Mouse (Mus musculus) erythroblast, embryonic 14.5 days (primary cell): ENCODE measurements around the gene 1190005I06Rik.

Experiments used
- GATA1 ChIP-seq: IDR thresholded peaks from 2 replicates; pipeline ENCODE4 v1.6.1; 2012; ENCODE audit warnings: low read length, inconsistent platforms, mixed read lengths
- TAL1 ChIP-seq: IDR thresholded peaks from 3 replicates; pipeline ENCODE4 v1.6.1; 2012; ENCODE audit warnings: low read length, inconsistent platforms, mixed read lengths

DNA sequence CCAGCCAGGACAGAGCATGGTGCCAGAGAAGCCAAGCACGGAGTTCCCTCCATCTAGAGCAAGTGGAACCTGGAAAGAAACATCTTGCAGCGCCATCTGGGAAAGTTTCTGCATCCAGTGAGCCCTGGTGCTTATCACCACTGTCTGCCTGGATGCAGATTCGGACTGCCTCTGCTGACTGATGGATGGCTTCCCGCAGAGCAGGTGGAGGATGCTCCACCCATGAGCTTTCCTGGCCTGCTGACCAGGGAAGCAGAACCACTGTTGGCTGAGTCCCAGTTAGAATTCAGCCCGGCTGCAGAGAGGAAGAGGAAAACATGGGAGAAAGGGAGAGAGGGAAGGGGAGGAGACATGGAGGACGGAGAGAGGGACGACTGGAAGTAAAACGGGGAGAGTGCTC, 40.4 kb upstream of the 1190005I06Rik start:
- TF ChIP-seq GATA1 (no peak), TAL1 (no peak)
